Mouse (Mus musculus): ENCODE data around the gene Asb14. TPM values are rescaled to one million over a fixed set of nuclear protein-coding genes. Genes with fewer than 3 reads are reported as not detected.

Gene Asb14
- 0.14 TPM in 1 of 2 replicates, not detected in the other for polyA plus RNA-seq (2021; fragmentation: Nextera tagmentation)
- long read RNA-seq, experiment 1, result 0 reads
- long read RNA-seq, experiment 2, partial matches to known transcripts, result 0 of 1 reads
- long read RNA-seq, experiment 2, other reads (novel, unspliced or antisense), result 1 of 1 reads

GRCm38 (mm10) chr14:26894392-26894791 is at the start of gene Asb14:
Gene Asb14, plus strand, starts transcription at chr14:26894557.

Other genes starting within 250 kb of the Asb14 start
- gene Pde12, start 224.7 kb upstream of the Asb14 start, polyA plus RNA-seq (2021; fragmentation: Nextera tagmentation), result 5.8 and 6.1 TPM in 2 replicates
- gene Dnah12, start 201.3 kb upstream of the Asb14 start, polyA plus RNA-seq (2021; fragmentation: Nextera tagmentation), result 0.10 and 0.13 TPM in 2 replicates
- 88.1 and 89.3 TPM in 2 replicates for gene Appl1, start 76.7 kb downstream of the Asb14 start, polyA plus RNA-seq (2021; fragmentation: Nextera tagmentation)
- not detected in 2 replicates for gene Hesx1, start 99.9 kb downstream of the Asb14 start, polyA plus RNA-seq (2021; fragmentation: Nextera tagmentation)
- gene Il17rd, start 144.4 kb downstream of the Asb14 start, polyA plus RNA-seq (2021; fragmentation: Nextera tagmentation), result 1.2 and 1.5 TPM in 2 replicates
- gene Arhgef3, start 220.3 kb downstream of the Asb14 start, polyA plus RNA-seq (2021; fragmentation: Nextera tagmentation), result 22.1 TPM in 2 replicates

Data from layer of hippocampus, adult 6 months (tissue).